Mouse (Mus musculus) myocyte (in vitro differentiated cells): ENCODE results near the gene Mrps5. TPM values are rescaled to one million over a fixed set of nuclear protein-coding genes. Genes with fewer than 3 reads are reported as not detected.

Experiments used
- H3K27me3 ChIP-seq: one replicate; pipeline ENCODE4 v1.6.1; 2011; ENCODE audit not compliant: control insufficient read depth, insufficient read depth, insufficient read length
- H3K36me3 ChIP-seq: one replicate; pipeline ENCODE4 v1.6.1; 2011; ENCODE audit not compliant: control insufficient read depth, insufficient read depth
- H3K4me2 ChIP-seq: one replicate; pipeline ENCODE4 v1.6.1; 2011; ENCODE audit warnings: low read depth, control low read depth
- H3K4me3 ChIP-seq: one replicate; pipeline ENCODE4 v1.5.1; 2011; ENCODE audit warnings: mild to moderate bottlenecking, control low read depth, moderate library complexity
- H3K79me2 ChIP-seq: one replicate; pipeline ENCODE4 v1.6.1; 2011; ENCODE audit not compliant: control insufficient read depth, insufficient read depth
- H3ac ChIP-seq: one replicate; pipeline ENCODE4 v1.6.1; 2011; ENCODE audit not compliant: control insufficient read depth, insufficient read length
- CEBPB ChIP-seq: IDR thresholded peaks from 2 replicates; pipeline ENCODE4 v1.6.1; 2011; ENCODE audit warnings: mild to moderate bottlenecking, moderate library complexity; ENCODE audit not compliant: poor library complexity, insufficient read depth, severe bottlenecking
- E2F4 ChIP-seq: IDR thresholded peaks from one replicate; pipeline ENCODE4 v1.6.1; 2011; ENCODE audit warnings: mild to moderate bottlenecking, control low read depth, moderate library complexity; ENCODE audit not compliant: insufficient read depth
- MAX ChIP-seq: IDR thresholded peaks from one replicate; pipeline ENCODE4 v1.6.1; 2011; ENCODE audit warnings: low read depth, mild to moderate bottlenecking, control low read depth
- MYOD1 ChIP-seq, 3 experiments: IDR thresholded peaks; one replicate each; pipeline ENCODE4 v1.6.1; 2011; ENCODE audit warnings: control low read depth in 2 of 3, low read depth in 2 of 3, mild to moderate bottlenecking in 2 of 3, moderate library complexity in 1 of 3; ENCODE audit not compliant: insufficient read length in 2 of 3, control insufficient read depth in 1 of 3
- MYOG ChIP-seq, 3 experiments: IDR thresholded peaks; one replicate each; pipeline ENCODE4 v1.6.1; 2011; ENCODE audit warnings: control low read depth in 2 of 3, low read depth in 2 of 3, mild to moderate bottlenecking in 2 of 3; ENCODE audit not compliant: insufficient read length in 2 of 3, control insufficient read depth in 1 of 3, insufficient read depth in 1 of 3
- POLR2A ChIP-seq: IDR thresholded peaks from one replicate; pipeline ENCODE4 v1.6.1; 2011; ENCODE audit warnings: low read depth, mild to moderate bottlenecking, control low read depth, moderate library complexity; ENCODE audit not compliant: insufficient read length
- POLR2AphosphoS2 ChIP-seq: IDR thresholded peaks from one replicate; pipeline ENCODE4 v1.6.1; 2011; ENCODE audit warnings: low read depth, control low read depth; ENCODE audit not compliant: insufficient read length
- REST ChIP-seq: IDR thresholded peaks from one replicate; pipeline ENCODE4 v1.6.1; 2011; ENCODE audit warnings: mild to moderate bottlenecking, control low read depth, moderate library complexity; ENCODE audit not compliant: insufficient read depth, insufficient read length
- SRF ChIP-seq: IDR thresholded peaks from one replicate; pipeline ENCODE4 v1.6.1; 2011; ENCODE audit warnings: low read depth; ENCODE audit not compliant: control insufficient read depth, insufficient read length
- TCF12 ChIP-seq: IDR thresholded peaks from one replicate; pipeline ENCODE4 v1.6.1; 2011; ENCODE audit warnings: mild to moderate bottlenecking, control low read depth; ENCODE audit not compliant: poor library complexity, insufficient read depth, severe bottlenecking
- TCF3 ChIP-seq: IDR thresholded peaks from one replicate; pipeline ENCODE4 v1.6.1; 2011; ENCODE audit warnings: low read depth, control low read depth; ENCODE audit not compliant: insufficient read length
- USF1 ChIP-seq: IDR thresholded peaks from one replicate; pipeline ENCODE4 v1.6.1; 2011; ENCODE audit warnings: low read depth, mild to moderate bottlenecking, control low read depth, moderate library complexity
- polyA plus RNA-seq: library from polyadenylated mRNA; unstranded; fragments of >200 nt; fragmentation: generic; extraction: Trizol; gene quantifications from one replicate; pipeline ENCODE4 v1.2.1, GENCODE M21; 2012; ENCODE audit warnings: missing spikeins

Mrps5 gene
- polyA plus RNA-seq, 1 experiment, result 72.0 TPM

GRCm38 (mm10) chr2:127611386-127611785 is 24.4 kb downstream of the Mrps5 start:
- no peaks in the 10 kb centered on the region for H3K36me3 ChIP-seq
- no peaks in the 10 kb centered on the region for H3K27me3 ChIP-seq
- no peak overlapping the region for H3K4me3 ChIP-seq
- H3K4me2 ChIP-seq, result no peak overlapping the region
- H3ac ChIP-seq, result no peak overlapping the region
- TF ChIP-seq REST (no peak), TCF3 (no peak), POLR2AphosphoS2 (no peak), MYOD1 (IDR thresholded peaks at IDR 0.05; ENCODE audit: control insufficient read depth in 1 of 3, insufficient read length in 2 of 3, low read depth in 2 of 3) (no peak), USF1 (no peak), SRF (no peak), CEBPB (no peak), MAX (no peak), TCF12 (no peak), MYOG (IDR thresholded peaks at IDR 0.05; ENCODE audit: control insufficient read depth in 1 of 3, insufficient read depth in 1 of 3, insufficient read length in 2 of 3, low read depth in 2 of 3) (no peak), E2F4 (no peak), POLR2A (no peak)
- H3K79me2 ChIP-seq, result no peaks in the 10 kb centered on the region

- no peak for TF ChIP-seq SRF
- TF ChIP-seq MYOG (IDR thresholded peaks at IDR 0.05; ENCODE audit: control insufficient read depth in 1 of 3, insufficient read depth in 1 of 3, insufficient read length in 2 of 3, low read depth in 2 of 3), result peak in 1 of 3 experiments; percentile 8
- no peak for TF ChIP-seq POLR2A
- no peak for TF ChIP-seq TCF3
- TF ChIP-seq E2F4, result no peak
- TF ChIP-seq MAX, result no peak
- no peak for TF ChIP-seq CEBPB
- no peak for TF ChIP-seq POLR2AphosphoS2
- no peak for TF ChIP-seq TCF12
- no peak for TF ChIP-seq REST
- TF ChIP-seq USF1, result no peak
- TF ChIP-seq MYOD1 (IDR thresholded peaks at IDR 0.05; ENCODE audit: control insufficient read depth in 1 of 3, insufficient read length in 2 of 3, low read depth in 2 of 3), result peak in 1 of 3 experiments; percentile 16
- Histone ChIP-seq H3K27me3 (no peaks in the 10 kb centered on the region), H3K79me2 (no peaks in the 10 kb centered on the region), H3K36me3 (no peaks in the 10 kb centered on the region), H3K4me2 (no peak overlapping the region), H3K4me3 (no peak overlapping the region), H3ac (no peak overlapping the region)
Observed at GRCm38 (mm10) chr2:127612288-127612687, 25.3 kb downstream of the Mrps5 start.

- H3K4me3 ChIP-seq, result no peak overlapping the region
- H3K4me2 ChIP-seq, result no peak overlapping the region
- no peaks in the 10 kb centered on the region for H3K36me3 ChIP-seq
- TF ChIP-seq TCF12 (no peak), REST (no peak), USF1 (no peak), CEBPB (no peak)
- no peak overlapping the region for H3ac ChIP-seq
- H3K27me3 ChIP-seq, result peaks cover 6% of the 10 kb centered on the region
- H3K79me2 ChIP-seq, result no peaks in the 10 kb centered on the region
Observed at GRCm38 (mm10) chr2:127619311-127619710, 32.3 kb downstream of the Mrps5 start.

- TF ChIP-seq POLR2A (no peak), MYOG (IDR thresholded peaks at IDR 0.05; ENCODE audit: control insufficient read depth in 1 of 3, insufficient read depth in 1 of 3, insufficient read length in 2 of 3, low read depth in 2 of 3) (no peak), POLR2AphosphoS2 (no peak), CEBPB (no peak), MAX (no peak), SRF (no peak), MYOD1 (IDR thresholded peaks at IDR 0.05; ENCODE audit: control insufficient read depth in 1 of 3, insufficient read length in 2 of 3, low read depth in 2 of 3) (no peak), REST (no peak), TCF3 (no peak), E2F4 (no peak), TCF12 (no peak), USF1 (no peak)
- Histone ChIP-seq H3K36me3 (no peaks in the 10 kb centered on the region), H3K4me3 (no peak overlapping the region), H3K27me3 (peaks cover 6% of the 10 kb centered on the region), H3ac (no peak overlapping the region), H3K79me2 (no peaks in the 10 kb centered on the region), H3K4me2 (no peak overlapping the region)
Observed at GRCm38 (mm10) chr2:127622065-127622464, 35.0 kb downstream of the Mrps5 start.

GRCm38 (mm10) chr2:127624786-127625185 is 37.8 kb downstream of the Mrps5 start:
- H3ac ChIP-seq, result no peak overlapping the region
- H3K27me3 ChIP-seq, result peaks cover 6% of the 10 kb centered on the region
- no peak overlapping the region for H3K4me2 ChIP-seq
- H3K36me3 ChIP-seq, result no peaks in the 10 kb centered on the region
- TF ChIP-seq E2F4, result no peak
- no peak for TF ChIP-seq POLR2AphosphoS2
- no peak for TF ChIP-seq REST
- no peak for TF ChIP-seq USF1
- no peak for TF ChIP-seq CEBPB
- TF ChIP-seq MYOG (IDR thresholded peaks at IDR 0.05; ENCODE audit: control insufficient read depth in 1 of 3, insufficient read depth in 1 of 3, insufficient read length in 2 of 3, low read depth in 2 of 3), result no peak
- TF ChIP-seq MYOD1 (IDR thresholded peaks at IDR 0.05; ENCODE audit: control insufficient read depth in 1 of 3, insufficient read length in 2 of 3, low read depth in 2 of 3), result no peak
- no peak for TF ChIP-seq TCF3
- no peak for TF ChIP-seq TCF12
- no peak for TF ChIP-seq POLR2A
- no peak for TF ChIP-seq MAX
- TF ChIP-seq SRF, result no peak
- no peak overlapping the region for H3K4me3 ChIP-seq
- no peaks in the 10 kb centered on the region for H3K79me2 ChIP-seq
